Comparison of ENCODE assay signal across 10 mouse cellular contexts in genomic region chr11:94231821-94232552, GRCm38 (mm10). TPM values are rescaled to one million over a fixed set of nuclear protein-coding genes. Genes with fewer than 3 reads are reported as not detected.
DNase-seq lines count a peak whose midpoint lies in the region; ATAC-seq lines count a peak whose summit lies in the region.
"Had no signal": no experiment of that assay in that cellular context is flagged by ENCODE, and none has a peak within 500 bp of the region (broad histone marks: within the 10 kb centered on the region; RNA-seq: fewer than 3 reads in every experiment).

No protein-coding gene starts in this region.

- peaks cover 49% of the 10 kb centered on the region for H3K4me1 ChIP-seq in hindbrain, embryonic 10.5 days (replicated peaks)
- peaks cover 18% of the 10 kb centered on the region; the same call in 1 of the 2 replicates for H3K4me1 ChIP-seq in hindbrain, embryonic 12.5 days
- H3K4me1 ChIP-seq in heart, embryonic 15.5 days (replicated peaks): peaks cover 54% of the 10 kb centered on the region

- 75% methylated on average over 19 of the region's 19 CpGs for WGBS in hindbrain, embryonic 10.5 days
- 73% methylated on average over 19 of the region's 19 CpGs for WGBS in hindbrain, embryonic 12.5 days
- 60% methylated on average over 19 of the region's 19 CpGs for WGBS in heart, embryonic 15.5 days

- ATAC-seq in hindbrain, embryonic 12.5 days (ENCODE audit: low FRiP score): no peak
- ATAC-seq in heart, embryonic 15.5 days (replicated peaks; ENCODE audit: insufficient number of reproducible peaks, insufficient read depth, low FRiP score, low read depth): peak; percentile 53
- ATAC-seq in megakaryocyte, adult 5-6 weeks (ENCODE audit: poor library complexity, severe bottlenecking): no peak

- no peaks in the 10 kb centered on the region for H3K27me3 ChIP-seq in hindbrain, embryonic 10.5 days (ENCODE audit: insufficient read depth, poor library complexity, severe bottlenecking)
- no peaks in the 10 kb centered on the region for H3K27me3 ChIP-seq in hindbrain, embryonic 12.5 days
- H3K27me3 ChIP-seq in heart, embryonic 15.5 days: no peaks in the 10 kb centered on the region

- H3K4me3 ChIP-seq in hindbrain, embryonic 10.5 days: no peak overlapping the region
- H3K4me3 ChIP-seq in hindbrain, embryonic 12.5 days: no peak overlapping the region
- H3K4me3 ChIP-seq in heart, embryonic 15.5 days: no peak overlapping the region
- H3K4me3 ChIP-seq: megakaryocyte, embryonic 14.5 days had no signal

- H3K9ac ChIP-seq in hindbrain, embryonic 12.5 days: no peak overlapping the region
- peak overlapping the region; percentile 28; the same call in 1 of the 2 replicates for H3K9ac ChIP-seq in heart, embryonic 15.5 days

- H3K4me2 ChIP-seq in hindbrain, embryonic 12.5 days (replicated peaks): no peak overlapping the region
- peak overlapping the region; percentile 25; the same call in 1 of the 2 replicates for H3K4me2 ChIP-seq in heart, embryonic 15.5 days

- no peaks in the 10 kb centered on the region for H3K9me3 ChIP-seq in hindbrain, embryonic 10.5 days
- no peaks in the 10 kb centered on the region for H3K9me3 ChIP-seq in hindbrain, embryonic 12.5 days (replicated peaks)
- no peaks in the 10 kb centered on the region for H3K9me3 ChIP-seq in heart, embryonic 15.5 days (replicated peaks)
- H3K9me3 ChIP-seq: megakaryocyte, embryonic 14.5 days had no signal

- H3K27ac ChIP-seq in hindbrain, embryonic 10.5 days: peak overlapping the region; percentile 54
- no peak overlapping the region for H3K27ac ChIP-seq in hindbrain, embryonic 12.5 days
- H3K27ac ChIP-seq in heart, embryonic 15.5 days: peak overlapping the region; percentile 84

- no peaks in the 10 kb centered on the region for H3K36me3 ChIP-seq in hindbrain, embryonic 10.5 days
- no peaks in the 10 kb centered on the region for H3K36me3 ChIP-seq in hindbrain, embryonic 12.5 days
- H3K36me3 ChIP-seq in heart, embryonic 15.5 days: no peaks in the 10 kb centered on the region

- no peak for DNase-seq in hindbrain, embryonic 10.5 days (ENCODE audit: low spot score)
- DNase-seq in 3T3-L1 (ENCODE audit: low read depth, low spot score): peak; percentile 82
- peak; percentile 48 for DNase-seq in MN1 (ENCODE audit: low spot score)
- DNase-seq in thymus, postnatal 4 days: no peak

RNA-seq across cellular contexts. Expression of gene Wfikkn2, which starts 13.8 kb away (rescaled TPM):
- polyA plus RNA-seq in hindbrain, embryonic 10.5 days (2016; fragmentation: Nextera tagmentation; extraction: Ambion mirVana): 0.61 and 2.0 TPM in 2 replicates
- 6.8 and 9.1 TPM in 2 replicates for polyA plus RNA-seq in hindbrain, embryonic 12.5 days (2016; fragmentation: Nextera tagmentation; extraction: Ambion mirVana)
- 2.4 and 4.6 TPM in 2 replicates for polyA plus RNA-seq in heart, embryonic 15.5 days (2015; fragmentation: Nextera tagmentation; extraction: Ambion mirVana)
- total RNA-seq in megakaryocyte, adult 5-6 weeks (2015): not detected in 2 replicates
- total RNA-seq in megakaryocyte, adult 5-6 weeks (2017): not detected in 2 replicates

RNA-seq across cellular contexts. Expression of gene Tob1, which starts 20.7 kb away (rescaled TPM):
- 22.3 and 31.1 TPM in 2 replicates for polyA plus RNA-seq in hindbrain, embryonic 10.5 days (2016; fragmentation: Nextera tagmentation; extraction: Ambion mirVana)
- polyA plus RNA-seq in hindbrain, embryonic 12.5 days (2016; fragmentation: Nextera tagmentation; extraction: Ambion mirVana): 41.7 and 46.8 TPM in 2 replicates
- 37.7 and 45.5 TPM in 2 replicates for polyA plus RNA-seq in heart, embryonic 15.5 days (2015; fragmentation: Nextera tagmentation; extraction: Ambion mirVana)
- total RNA-seq in megakaryocyte, adult 5-6 weeks (2015): 15.5 and 17.8 TPM in 2 replicates
- 13.5 and 19.3 TPM in 2 replicates for total RNA-seq in megakaryocyte, adult 5-6 weeks (2017)

RNA-seq across cellular contexts. Expression of gene Gm21885, which starts 49.7 kb away (rescaled TPM):
- not detected in 2 replicates for polyA plus RNA-seq in hindbrain, embryonic 10.5 days (2016; fragmentation: Nextera tagmentation; extraction: Ambion mirVana)
- polyA plus RNA-seq in hindbrain, embryonic 12.5 days (2016; fragmentation: Nextera tagmentation; extraction: Ambion mirVana): 0.31 and 0.48 TPM in 2 replicates
- polyA plus RNA-seq in heart, embryonic 15.5 days (2015; fragmentation: Nextera tagmentation; extraction: Ambion mirVana): 0.30 TPM in 1 of 2 replicates, not detected in the other
- not detected in 2 replicates for total RNA-seq in megakaryocyte, adult 5-6 weeks (2015)
- not detected in 2 replicates for total RNA-seq in megakaryocyte, adult 5-6 weeks (2017)
- total RNA-seq: left cerebral cortex, postnatal 36 days had no signal
- polyA plus RNA-seq: embryonic facial prominence, embryonic 11.5 days had no signal

Comparison
In these comparisons a context has a peak if more than half of its experiments do, and no peak if none do; other contexts are left out.
1. DNase-seq: peak in 3T3-L1 (single experiment) and MN1 (single experiment); none in hindbrain, embryonic 10.5 days (single experiment) and thymus, postnatal 4 days (single experiment).